Mouse (Mus musculus): ENCODE measurements around the gene Sparc. TPM values are rescaled to one million over a fixed set of nuclear protein-coding genes. Genes with fewer than 3 reads are reported as not detected.

Sparc gene
- polyA plus RNA-seq, 1 experiment from 2014 or later = 3,074 TPM

DNA sequence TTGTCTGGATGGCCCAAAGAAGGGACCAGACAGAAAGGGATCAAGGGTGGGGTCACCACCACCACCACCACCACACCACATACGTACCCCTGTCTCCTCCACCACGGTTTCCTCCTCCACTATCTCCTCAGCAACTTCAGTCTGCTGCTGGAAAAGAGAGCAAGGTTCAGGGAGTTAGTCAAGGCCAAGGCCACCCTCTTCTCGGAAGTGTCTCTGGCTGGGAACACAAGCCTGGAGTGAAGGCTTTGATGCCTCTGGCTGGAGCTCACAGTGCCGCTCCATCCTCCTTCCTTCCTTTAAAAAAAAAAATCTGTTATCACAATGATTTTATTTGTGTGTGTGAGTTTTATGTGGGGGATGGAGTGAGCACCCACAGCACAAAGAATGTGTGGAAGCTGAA, 15.8 kb downstream of the Sparc start:
- no peak overlapping the region for H3K4me2 ChIP-seq (replicated peaks)
- peaks cover 17% of the 10 kb centered on the region for H3K4me1 ChIP-seq
- H3K27ac ChIP-seq (replicated peaks) = peak overlapping the region; percentile 2; the same call in 1 of the 2 replicates
- no peaks in the 10 kb centered on the region for H3K9me3 ChIP-seq (replicated peaks)
- no peak overlapping the region for H3K4me3 ChIP-seq (replicated peaks)
- 87% methylated on average over 4 of the region's 4 CpGs for WGBS
- no peak for ATAC-seq (ENCODE audit: insufficient number of reproducible peaks, low FRiP score, low TSS enrichment, low read depth)
- H3K27me3 ChIP-seq = no peaks in the 10 kb centered on the region
- peaks cover 87% of the 10 kb centered on the region for H3K36me3 ChIP-seq
- no peak overlapping the region for H3K9ac ChIP-seq

DNA sequence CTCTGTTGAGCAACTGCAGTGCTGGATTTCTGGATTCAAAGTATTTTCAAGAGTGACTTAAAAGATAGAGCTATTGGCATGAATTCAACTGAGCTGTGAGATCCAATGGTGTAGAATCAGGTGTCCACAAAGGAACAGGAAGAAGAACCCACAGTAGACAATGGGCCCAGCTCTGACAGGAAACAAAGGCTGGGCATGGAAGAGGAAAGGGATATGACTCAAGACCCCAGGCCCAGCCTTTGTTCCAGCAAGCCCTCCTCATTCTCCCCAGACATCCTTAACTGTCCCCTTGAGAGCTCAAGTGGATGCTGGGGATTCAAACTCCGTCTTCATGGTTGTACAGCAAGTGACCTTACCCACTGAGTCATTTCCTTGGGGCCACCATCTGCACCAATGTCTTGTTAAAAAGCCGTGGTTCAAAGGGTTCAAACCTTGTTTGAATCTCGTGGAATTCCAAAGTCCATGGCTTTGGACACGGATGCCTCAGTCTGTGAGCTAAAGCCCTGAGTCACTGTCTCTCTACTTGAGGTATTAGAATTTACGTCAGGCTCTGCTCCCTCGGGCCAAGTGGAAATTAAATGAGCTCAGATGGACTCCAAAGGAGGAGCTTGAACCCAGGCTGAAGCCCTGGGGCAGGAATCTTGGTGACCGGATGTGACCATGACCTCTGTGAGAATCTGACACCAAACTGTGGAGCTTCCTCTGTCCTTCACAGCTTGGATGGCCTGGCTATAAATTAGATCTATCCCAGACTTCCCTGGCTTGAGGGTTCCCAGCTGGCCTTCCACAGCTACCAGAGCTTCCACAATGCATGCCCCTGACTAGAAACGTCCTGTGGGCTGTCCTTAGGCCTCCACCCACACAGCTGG, 17.1 kb downstream of the Sparc start:
- Histone ChIP-seq H3K9ac (no peak overlapping the region), H3K36me3 (peaks cover 93% of the 10 kb centered on the region), H3K27me3 (no peaks in the 10 kb centered on the region), H3K9me3 (replicated peaks) (no peaks in the 10 kb centered on the region), H3K4me3 (replicated peaks) (no peak overlapping the region), H3K4me1 (peaks cover 4% of the 10 kb centered on the region), H3K4me2 (replicated peaks) (no peak overlapping the region), H3K27ac (replicated peaks) (peak overlapping the region; percentile 44; the same call in 1 of the 2 replicates)
- ATAC-seq (ENCODE audit: insufficient number of reproducible peaks, low FRiP score, low TSS enrichment, low read depth) = 0 out of 2 replicates have a peak, but pooled peaks have one; percentile 10
- WGBS = 52% methylated on average over 8 of the region's 8 CpGs

DNA sequence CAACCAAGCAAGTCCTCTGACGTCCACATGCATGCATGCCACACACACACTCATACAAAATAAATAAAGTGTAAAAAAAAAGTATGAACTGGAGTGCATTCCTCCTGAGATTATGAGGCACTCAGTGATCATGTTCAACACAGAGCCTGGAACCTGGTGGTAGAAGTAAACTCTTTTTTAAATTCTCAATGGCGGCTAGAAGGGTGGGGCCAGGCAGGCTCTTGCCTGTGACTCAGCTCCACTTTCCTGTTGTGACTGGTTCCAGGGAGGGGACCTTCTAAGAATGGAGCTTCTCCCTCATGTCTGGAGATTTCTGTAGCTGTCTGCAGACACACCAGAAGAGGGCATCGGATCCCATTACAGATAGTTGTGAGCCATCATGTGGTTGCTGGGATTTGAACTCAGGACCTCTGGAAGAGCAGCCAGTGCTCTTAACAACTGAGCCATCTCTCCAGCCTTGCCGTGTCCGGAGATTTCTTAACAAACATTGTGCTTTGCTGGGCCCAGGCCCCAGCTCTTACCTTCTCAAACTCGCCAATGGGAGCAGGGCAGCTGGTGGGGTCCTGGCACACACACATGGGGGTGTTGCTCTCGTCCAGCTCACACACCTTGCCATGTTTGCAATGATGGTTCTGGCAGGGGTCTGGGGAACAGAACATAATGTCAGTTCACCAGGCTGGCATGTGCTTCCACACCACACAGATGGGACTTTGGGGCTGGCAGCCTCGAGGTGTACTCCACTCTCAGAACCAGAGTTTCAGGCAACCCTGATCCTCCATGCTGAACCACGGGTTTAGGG, 18.1 kb downstream of the Sparc start:
- H3K9ac ChIP-seq = no peak overlapping the region
- 88% methylated on average over 9 of the region's 9 CpGs for WGBS
- peak overlapping the region; percentile 44; the same call in 1 of the 2 replicates for H3K27ac ChIP-seq (replicated peaks)
- no peaks in the 10 kb centered on the region for H3K9me3 ChIP-seq (replicated peaks)
- no peaks in the 10 kb centered on the region for H3K27me3 ChIP-seq
- H3K4me2 ChIP-seq (replicated peaks) = no peak overlapping the region
- H3K36me3 ChIP-seq = peaks cover 96% of the 10 kb centered on the region
- no peak overlapping the region for H3K4me3 ChIP-seq (replicated peaks)
- H3K4me1 ChIP-seq = no peaks in the 10 kb centered on the region
- no peak for ATAC-seq (ENCODE audit: insufficient number of reproducible peaks, low FRiP score, low TSS enrichment, low read depth)

DNA sequence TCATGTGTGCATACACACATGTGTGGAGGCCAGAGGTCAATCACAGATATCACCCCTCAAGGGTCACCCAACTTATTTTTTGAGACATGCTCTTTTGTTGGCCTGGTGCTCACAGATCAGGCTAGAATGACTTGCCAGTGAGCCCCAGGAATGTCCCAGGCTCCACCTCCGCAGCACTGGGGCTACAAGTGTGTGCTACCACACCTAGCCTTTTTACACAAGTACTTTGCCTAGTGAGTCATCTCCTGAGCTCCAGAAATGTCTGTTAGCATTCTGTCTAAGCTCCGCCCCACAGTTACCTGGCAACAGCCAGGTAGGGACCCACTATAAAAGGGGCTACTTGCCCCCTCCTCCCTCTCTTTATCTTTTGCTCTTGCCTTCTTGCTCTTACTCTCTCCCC, 22.1 kb downstream of the Sparc start:
- Histone ChIP-seq H3K4me1 (no peaks in the 10 kb centered on the region), H3K27ac (replicated peaks) (no peak overlapping the region), H3K9me3 (replicated peaks) (no peaks in the 10 kb centered on the region), H3K36me3 (peaks cover 90% of the 10 kb centered on the region), H3K9ac (no peak overlapping the region), H3K4me3 (replicated peaks) (no peak overlapping the region), H3K27me3 (no peaks in the 10 kb centered on the region), H3K4me2 (replicated peaks) (no peak overlapping the region)
- ATAC-seq (ENCODE audit: insufficient number of reproducible peaks, low FRiP score, low TSS enrichment, low read depth) = no peak
- 86% methylated on average over 2 of the region's 2 CpGs for WGBS

DNA sequence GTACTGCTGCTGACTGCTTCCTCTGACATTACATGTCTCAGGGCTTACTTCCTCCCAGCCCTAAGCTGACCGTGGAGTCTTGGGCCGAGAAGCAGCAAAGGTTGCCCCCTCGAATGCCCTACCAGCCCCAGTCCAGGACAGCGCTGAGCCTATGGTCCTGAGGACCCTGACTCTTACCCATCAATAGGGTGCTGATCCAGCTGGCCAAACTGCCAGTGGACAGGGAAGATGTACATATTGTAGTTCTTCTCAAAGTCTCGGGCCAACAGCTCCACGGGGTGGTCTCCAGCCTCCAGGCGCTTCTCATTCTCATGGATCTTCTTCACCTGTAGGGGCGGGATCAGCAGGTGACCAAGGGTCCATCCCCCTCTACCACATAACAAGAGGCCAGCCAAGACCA, 24.6 kb downstream of the Sparc start:
- no peak overlapping the region for H3K4me3 ChIP-seq (replicated peaks)
- WGBS = 93% methylated on average over 8 of the region's 8 CpGs
- no peaks in the 10 kb centered on the region for H3K9me3 ChIP-seq (replicated peaks)
- no peaks in the 10 kb centered on the region for H3K27me3 ChIP-seq
- no peaks in the 10 kb centered on the region for H3K4me1 ChIP-seq
- no peak overlapping the region for H3K4me2 ChIP-seq (replicated peaks)
- no peak overlapping the region for H3K27ac ChIP-seq (replicated peaks)
- no peak overlapping the region for H3K9ac ChIP-seq
- ATAC-seq (ENCODE audit: insufficient number of reproducible peaks, low FRiP score, low TSS enrichment, low read depth) = 0 out of 2 replicates have a peak, but pooled peaks have one; percentile 21
- peaks cover 84% of the 10 kb centered on the region for H3K36me3 ChIP-seq

DNA sequence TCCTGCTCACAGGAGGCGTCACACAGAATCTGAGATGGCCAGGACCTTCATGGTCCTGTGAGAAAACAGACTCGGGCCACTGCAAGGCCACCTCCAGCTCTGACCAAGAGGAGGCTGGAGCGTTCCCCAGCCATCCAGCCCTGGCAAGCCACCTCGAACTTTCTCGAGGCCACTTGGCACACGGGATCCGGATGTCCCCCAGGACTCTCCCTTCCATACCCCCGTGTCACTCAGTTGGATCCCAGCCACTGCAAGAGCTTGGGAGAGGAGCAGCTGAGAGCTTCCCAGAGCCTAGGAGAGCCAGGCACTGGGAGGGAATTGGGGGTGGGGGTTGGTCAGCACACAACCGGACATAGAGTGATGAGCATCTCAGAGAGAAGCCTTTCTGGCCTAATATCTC, 25.5 kb downstream of the Sparc start:
- Histone ChIP-seq H3K4me2 (replicated peaks) (no peak overlapping the region), H3K4me3 (replicated peaks) (no peak overlapping the region), H3K9me3 (replicated peaks) (no peaks in the 10 kb centered on the region), H3K27me3 (no peaks in the 10 kb centered on the region), H3K27ac (replicated peaks) (no peak overlapping the region), H3K36me3 (peaks cover 75% of the 10 kb centered on the region), H3K9ac (no peak overlapping the region), H3K4me1 (peaks cover 4% of the 10 kb centered on the region; the same call in 1 of the 2 replicates)
- WGBS = 76% methylated on average over 9 of the region's 9 CpGs
- ATAC-seq (ENCODE audit: insufficient number of reproducible peaks, low FRiP score, low TSS enrichment, low read depth) = no peak

DNA sequence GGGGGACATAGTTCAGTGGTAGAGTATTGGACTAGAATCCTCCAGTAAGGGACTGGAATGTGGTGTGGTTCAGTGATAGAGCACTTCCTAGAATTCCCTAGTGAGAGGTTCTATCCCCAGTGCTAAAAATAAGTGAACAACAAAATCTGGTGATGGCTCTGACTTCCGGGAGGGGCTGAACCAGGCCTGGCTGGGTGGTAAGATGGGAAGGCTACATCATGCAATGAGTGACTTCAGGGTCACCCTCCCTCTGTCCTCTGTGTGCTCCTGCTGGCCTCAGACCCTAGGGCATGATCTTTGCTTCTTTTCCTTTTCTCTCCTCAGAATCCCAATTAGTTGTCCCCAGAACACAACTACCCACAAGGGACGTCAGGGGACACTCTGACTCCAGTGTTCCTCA, 25.9 kb downstream of the Sparc start:
- Histone ChIP-seq H3K9me3 (replicated peaks) (no peaks in the 10 kb centered on the region), H3K4me2 (replicated peaks) (no peak overlapping the region), H3K36me3 (peaks cover 71% of the 10 kb centered on the region), H3K27me3 (no peaks in the 10 kb centered on the region), H3K27ac (replicated peaks) (no peak overlapping the region), H3K4me3 (replicated peaks) (no peak overlapping the region), H3K4me1 (peaks cover 6% of the 10 kb centered on the region; the same call in 1 of the 2 replicates), H3K9ac (no peak overlapping the region)
- no peak for ATAC-seq (ENCODE audit: insufficient number of reproducible peaks, low FRiP score, low TSS enrichment, low read depth)
- WGBS = 83% methylated on average over 2 of the region's 2 CpGs

DNA sequence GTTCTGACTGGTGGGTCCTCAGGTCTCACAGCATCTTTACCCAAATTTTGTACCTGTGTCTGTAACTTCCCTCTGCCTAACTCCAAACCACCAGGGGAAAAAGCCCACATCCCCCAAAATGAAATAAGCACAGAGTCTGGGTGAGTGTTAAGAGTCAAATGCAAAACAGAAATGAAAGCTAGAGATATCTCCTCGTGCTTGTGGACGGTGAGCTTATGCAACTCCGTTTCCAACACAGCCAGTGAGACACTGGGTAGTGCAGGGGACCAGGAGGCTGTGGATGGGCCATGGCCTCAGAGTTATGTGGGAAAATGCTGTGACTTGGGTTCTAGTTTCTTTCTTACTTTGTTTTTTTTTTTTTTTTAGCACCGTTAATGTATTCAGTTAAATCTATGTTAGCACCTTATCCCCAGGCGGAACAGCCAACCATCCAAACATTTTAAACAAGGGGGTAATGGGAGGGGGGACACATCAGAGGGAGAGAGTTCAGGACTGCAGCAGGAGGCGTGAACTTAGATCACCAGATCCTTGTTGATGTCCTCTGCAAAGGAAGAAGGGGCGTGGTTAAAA, 27.8 kb downstream of the Sparc start:
- peaks cover 56% of the 10 kb centered on the region for H3K36me3 ChIP-seq
- no peak for ATAC-seq (ENCODE audit: insufficient number of reproducible peaks, low FRiP score, low TSS enrichment, low read depth)
- H3K4me2 ChIP-seq (replicated peaks) = no peak overlapping the region
- peak overlapping the region; percentile 25; the same call in 1 of the 2 replicates for H3K27ac ChIP-seq (replicated peaks)
- no peak overlapping the region for H3K9ac ChIP-seq
- H3K27me3 ChIP-seq = no peaks in the 10 kb centered on the region
- H3K4me3 ChIP-seq (replicated peaks) = no peak overlapping the region
- 78% methylated on average over 7 of the region's 7 CpGs for WGBS
- H3K9me3 ChIP-seq (replicated peaks) = no peaks in the 10 kb centered on the region
- H3K4me1 ChIP-seq = peaks cover 8% of the 10 kb centered on the region; the same call in 1 of the 2 replicates

DNA sequence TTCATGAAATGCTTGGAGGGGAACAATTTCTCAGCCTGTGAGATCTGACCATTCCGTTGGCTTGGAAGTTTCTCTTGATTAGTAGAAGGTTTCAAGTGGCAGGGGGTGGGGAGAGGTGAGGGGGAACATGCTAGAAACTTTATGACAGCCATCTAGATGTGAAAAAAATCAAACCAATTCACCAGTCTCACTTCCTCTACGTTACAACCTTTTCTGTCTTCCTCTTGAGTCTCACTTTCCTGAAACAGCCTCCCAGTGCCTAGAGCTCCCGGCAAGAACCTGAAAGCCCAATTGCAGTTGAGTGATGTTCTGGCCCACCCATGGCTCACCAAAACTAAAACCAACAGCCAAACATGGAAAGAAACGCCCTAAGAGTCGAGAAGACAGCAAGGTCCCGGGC, 28.4 kb downstream of the Sparc start:
- ATAC-seq (ENCODE audit: insufficient number of reproducible peaks, low FRiP score, low TSS enrichment, low read depth) = no peak
- H3K4me1 ChIP-seq = peaks cover 11% of the 10 kb centered on the region; the same call in 1 of the 2 replicates
- no peaks in the 10 kb centered on the region for H3K9me3 ChIP-seq (replicated peaks)
- no peak overlapping the region for H3K4me3 ChIP-seq (replicated peaks)
- 57% methylated on average over 6 of the region's 6 CpGs for WGBS
- H3K27ac ChIP-seq (replicated peaks) = peak overlapping the region; percentile 25; the same call in 1 of the 2 replicates
- H3K27me3 ChIP-seq = no peaks in the 10 kb centered on the region
- H3K36me3 ChIP-seq = peaks cover 50% of the 10 kb centered on the region
- no peak overlapping the region for H3K4me2 ChIP-seq (replicated peaks)
- H3K9ac ChIP-seq = no peak overlapping the region

DNA sequence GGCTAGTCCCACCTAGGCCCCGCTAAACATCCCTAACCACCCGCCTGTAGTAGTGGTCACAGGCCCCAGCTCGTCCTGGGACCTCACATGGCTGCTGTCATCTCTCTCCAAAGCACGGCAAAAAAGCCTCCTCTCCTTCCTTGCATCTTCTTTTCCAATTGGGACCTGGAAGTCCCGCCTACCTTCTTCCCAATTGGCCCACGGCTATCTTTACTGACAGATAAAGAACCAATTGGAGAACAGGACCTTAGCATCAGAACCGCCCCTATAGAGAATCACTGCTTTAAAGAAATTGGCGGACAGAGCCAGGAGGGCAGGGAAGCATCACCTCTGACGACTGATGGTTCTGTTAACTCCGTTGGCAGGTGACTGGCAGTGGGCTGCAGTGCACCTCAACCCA, 30.5 kb downstream of the Sparc start:
- H3K9me3 ChIP-seq (replicated peaks) = no peaks in the 10 kb centered on the region
- no peak overlapping the region for H3K9ac ChIP-seq
- no peaks in the 10 kb centered on the region for H3K27me3 ChIP-seq
- peaks cover 11% of the 10 kb centered on the region; the same call in 1 of the 2 replicates for H3K4me1 ChIP-seq
- WGBS = 28% methylated on average over 10 of the region's 10 CpGs
- H3K27ac ChIP-seq (replicated peaks) = peak overlapping the region; percentile 34; the same call in 1 of the 2 replicates
- H3K36me3 ChIP-seq = peaks cover 29% of the 10 kb centered on the region
- H3K4me3 ChIP-seq (replicated peaks) = no peak overlapping the region
- no peak; the same call in 1 of the 2 replicates for ATAC-seq (ENCODE audit: insufficient number of reproducible peaks, low FRiP score, low TSS enrichment, low read depth)
- no peak overlapping the region for H3K4me2 ChIP-seq (replicated peaks)

DNA sequence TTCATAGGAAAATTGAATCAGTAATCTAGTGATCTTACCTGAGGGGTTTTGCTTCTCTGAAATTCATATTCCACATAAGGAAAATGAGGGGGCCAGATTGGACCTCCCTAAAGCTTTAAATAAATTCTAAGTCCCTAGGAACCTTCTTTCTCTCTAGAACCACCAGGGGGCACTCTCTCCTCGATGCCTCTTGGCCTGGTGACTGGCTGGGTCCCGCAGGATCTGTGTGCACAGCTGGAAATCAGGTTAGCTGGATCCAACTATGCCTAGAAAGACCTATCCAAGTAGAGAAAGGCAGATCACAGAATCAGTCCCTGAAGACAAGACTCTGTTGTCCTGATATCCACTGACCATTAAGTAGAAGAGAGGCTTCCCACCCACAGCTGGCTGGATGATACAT, 33.2 kb downstream of the Sparc start:
- WGBS = 0% methylated on average over 2 of the region's 2 CpGs
- Histone ChIP-seq H3K27me3 (no peaks in the 10 kb centered on the region; the same call in 1 of the 2 replicates), H3K4me1 (peaks cover 14% of the 10 kb centered on the region; the same call in 1 of the 2 replicates), H3K4me2 (replicated peaks) (no peak overlapping the region), H3K9ac (no peak overlapping the region), H3K36me3 (peaks cover 7% of the 10 kb centered on the region), H3K4me3 (replicated peaks) (no peak overlapping the region), H3K9me3 (replicated peaks) (no peaks in the 10 kb centered on the region), H3K27ac (replicated peaks) (peak overlapping the region; percentile 51; the same call in 1 of the 2 replicates)
- ATAC-seq (ENCODE audit: insufficient number of reproducible peaks, low FRiP score, low TSS enrichment, low read depth) = no peak

Measured in embryonic facial prominence, embryonic 15.5 days (tissue).